Mouse (Mus musculus) thymus, postnatal 25 days (tissue): ENCODE measurements around the gene Stox2.
"Not testable (repeated sequence)": the region's sequence is repeated elsewhere in the genome, so short reads cannot be mapped to it uniquely, and the experiment has no call there.

ENCODE experiments used
- DNase-seq: peaks from one replicate; pipeline ENCODE4 v3.0.0; 2022

Gene Stox2

GRCm38 (mm10) chr8:47446312-47447046 is at the start of gene Stox2:
Gene Stox2 (minus strand): TSS chr8:47446362.
- no peak for DNase-seq

DNA sequence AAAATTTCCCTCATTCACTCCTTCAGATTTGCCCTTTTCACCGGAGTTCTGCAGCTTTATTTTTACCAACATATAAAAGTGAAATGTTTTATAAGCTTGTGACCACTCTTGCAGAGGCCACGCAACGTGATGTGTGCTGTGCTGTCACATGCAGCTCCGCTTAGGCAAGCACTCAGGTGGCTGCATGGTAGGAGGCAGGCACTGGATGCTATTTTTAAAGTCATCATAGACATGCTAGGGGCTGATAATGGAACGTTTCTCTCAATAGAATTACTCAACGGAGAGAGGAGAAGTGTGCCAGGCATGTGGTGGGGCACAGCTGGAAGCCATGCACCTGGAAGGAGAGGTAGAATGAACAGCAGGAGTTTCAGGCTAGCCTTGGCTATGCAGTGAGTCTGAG is 49.3 kb upstream of the Stox2 start:
- no peak for DNase-seq

DNA sequence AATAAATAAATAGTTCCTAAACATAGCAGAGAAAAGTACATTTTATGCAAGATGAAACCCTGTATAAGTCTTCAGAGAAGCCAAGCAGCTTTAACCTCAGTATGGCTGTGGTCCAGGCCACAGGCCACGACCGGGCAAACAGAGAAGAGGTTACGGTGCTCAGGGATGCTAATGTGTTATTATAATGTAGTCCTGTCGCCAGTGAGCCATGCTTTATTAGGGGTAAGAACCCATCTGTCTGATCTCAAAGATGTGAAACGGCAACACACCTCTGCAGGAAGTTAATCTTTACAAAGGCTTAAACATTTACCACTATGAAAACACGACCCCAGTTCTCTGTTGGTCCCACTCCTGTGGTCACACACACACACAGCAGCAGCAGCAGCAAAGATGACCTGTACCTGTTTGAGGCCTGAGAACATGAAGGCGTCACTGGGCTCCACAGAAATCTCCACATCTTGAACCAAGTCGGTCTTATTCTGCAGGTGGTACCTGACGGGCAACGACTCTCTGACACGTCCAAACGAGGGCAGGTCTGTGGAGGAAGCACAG is 48.5 kb upstream of the Stox2 start:
- no peak for DNase-seq

DNA sequence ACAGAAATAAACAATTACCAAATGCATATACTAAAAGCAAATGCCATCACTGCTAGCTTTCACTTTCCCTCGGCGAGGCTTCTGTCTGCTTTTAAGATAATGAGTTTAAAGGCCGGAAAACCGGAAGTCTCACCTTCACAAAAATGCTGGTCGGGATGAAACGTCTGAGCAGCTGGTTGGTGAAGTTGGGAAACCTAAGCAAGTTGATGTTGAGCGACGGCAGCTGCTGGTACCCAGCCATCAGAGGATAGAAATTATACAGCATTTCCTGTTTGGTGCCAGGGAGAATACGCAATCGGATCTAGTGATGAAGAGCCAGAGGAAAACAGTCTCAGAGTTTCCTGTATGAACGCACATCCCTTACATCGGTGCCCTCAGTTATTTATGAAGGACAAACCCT is 46.9 kb upstream of the Stox2 start:
- DNase-seq, result no peak

DNA sequence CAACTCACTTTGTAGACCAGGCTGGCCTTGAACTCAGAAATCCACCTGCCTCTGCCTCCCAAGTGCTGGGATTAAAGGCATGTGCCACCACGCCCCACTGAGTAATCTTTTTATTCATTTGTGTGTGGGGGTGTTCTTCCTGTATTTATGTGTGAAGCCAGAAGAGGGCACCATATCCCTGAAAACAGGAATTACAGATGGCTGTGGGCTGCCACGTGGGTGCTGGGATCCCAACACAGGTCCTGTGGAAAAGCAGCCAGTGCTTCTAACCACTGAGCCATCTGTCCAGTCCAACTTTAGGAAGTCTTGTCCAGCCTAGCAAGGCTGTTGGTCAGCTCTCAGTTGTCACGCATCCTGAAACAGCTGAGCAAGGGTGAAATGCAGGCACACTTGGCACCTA is 41.1 kb upstream of the Stox2 start:
- no peak for DNase-seq

GRCm38 (mm10) chr8:47482354-47483071 is 36.4 kb upstream of the Stox2 start:
- DNase-seq, result no peak

- no peak for DNase-seq
Observed at GRCm38 (mm10) chr8:47480039-47480438, 33.9 kb upstream of the Stox2 start.

DNA sequence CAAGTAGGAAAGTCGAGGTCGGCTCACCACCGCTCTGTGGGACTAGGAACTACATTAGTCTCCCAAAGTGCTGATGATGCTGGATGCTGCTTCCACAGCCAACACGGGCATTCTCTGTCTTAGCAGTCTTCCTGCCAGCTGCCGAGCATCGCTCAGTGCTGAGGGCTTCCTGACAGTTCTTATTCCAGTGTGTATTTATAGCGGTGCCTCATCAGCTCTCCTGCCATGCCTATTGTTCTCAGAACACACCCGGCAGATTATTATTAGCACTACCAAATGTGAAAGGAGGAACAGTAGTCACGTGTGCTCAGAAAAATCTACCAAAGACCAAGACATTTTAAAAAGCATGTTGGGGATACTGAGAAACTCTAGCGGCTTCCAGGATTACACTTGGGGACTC is 15.5 kb upstream of the Stox2 start:
- no peak for DNase-seq

DNA sequence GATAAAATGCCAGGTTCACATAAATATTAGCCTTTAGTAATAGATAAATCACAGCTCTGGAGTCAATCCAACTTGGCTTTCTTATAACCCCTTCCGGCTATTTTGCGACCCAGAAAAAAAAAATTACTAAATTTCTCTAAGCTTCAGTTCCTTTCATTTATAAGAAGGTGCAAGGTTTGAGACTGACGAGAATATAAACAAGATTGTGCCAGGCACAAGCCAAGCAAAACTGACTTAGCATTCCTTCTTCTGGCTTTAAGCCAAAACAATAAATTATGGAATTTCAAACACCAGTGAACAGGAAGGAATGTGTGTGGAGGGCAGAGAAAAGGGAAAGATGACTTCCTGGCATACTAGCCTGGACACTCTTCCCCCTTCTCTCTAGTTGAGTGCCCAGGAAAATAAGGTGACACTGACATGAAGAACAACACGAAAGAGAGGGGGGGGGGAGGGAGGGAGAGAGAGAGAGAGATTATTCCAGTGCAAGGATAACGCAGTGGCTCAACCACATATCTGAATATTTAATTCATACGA is 13.1 kb upstream of the Stox2 start:
- no peak for DNase-seq

DNA sequence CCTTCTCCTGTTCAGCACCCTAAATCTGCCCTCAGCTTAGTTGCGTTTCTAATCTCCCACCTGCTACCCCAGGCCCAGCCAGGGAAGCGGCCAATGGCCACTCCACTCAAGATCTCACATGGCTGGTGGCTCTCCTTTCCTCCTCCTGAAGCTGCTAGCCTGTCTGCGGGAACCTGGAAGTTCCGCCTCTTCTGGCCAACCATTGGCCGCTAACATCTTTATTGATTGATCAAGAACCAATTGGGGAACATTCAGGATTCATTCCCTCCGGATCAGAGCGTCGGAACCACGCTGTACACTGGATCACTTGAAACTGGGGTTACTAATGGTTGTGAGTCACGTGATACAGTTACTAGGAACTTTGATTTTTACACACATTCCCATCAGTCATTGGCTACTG is 12.4 kb upstream of the Stox2 start:
- no peak for DNase-seq

DNA sequence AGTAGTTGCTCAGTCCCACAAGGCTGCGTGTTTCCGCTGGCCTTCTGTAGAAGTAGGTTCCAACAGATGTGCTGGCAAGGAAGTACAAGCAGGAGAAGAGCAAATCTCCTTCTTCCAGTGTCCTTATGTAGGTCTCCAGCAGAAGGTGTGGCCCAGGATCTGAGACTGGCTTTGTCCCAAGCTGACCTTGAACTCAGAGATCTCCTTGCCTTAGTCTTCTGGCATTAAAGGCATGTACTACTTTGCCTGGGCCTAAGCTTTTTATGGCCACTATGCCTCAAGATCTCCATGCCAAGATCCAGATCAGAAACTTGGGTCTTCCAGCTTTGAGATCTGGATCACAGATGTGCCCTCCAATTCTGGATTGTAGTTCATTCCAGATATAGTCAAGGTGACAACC is 3.0 kb upstream of the Stox2 start:
- not testable (repeated sequence) for DNase-seq

GRCm38 (mm10) chr8:47439271-47439670 is 6.9 kb downstream of the Stox2 start:
- DNase-seq, result no peak

DNA sequence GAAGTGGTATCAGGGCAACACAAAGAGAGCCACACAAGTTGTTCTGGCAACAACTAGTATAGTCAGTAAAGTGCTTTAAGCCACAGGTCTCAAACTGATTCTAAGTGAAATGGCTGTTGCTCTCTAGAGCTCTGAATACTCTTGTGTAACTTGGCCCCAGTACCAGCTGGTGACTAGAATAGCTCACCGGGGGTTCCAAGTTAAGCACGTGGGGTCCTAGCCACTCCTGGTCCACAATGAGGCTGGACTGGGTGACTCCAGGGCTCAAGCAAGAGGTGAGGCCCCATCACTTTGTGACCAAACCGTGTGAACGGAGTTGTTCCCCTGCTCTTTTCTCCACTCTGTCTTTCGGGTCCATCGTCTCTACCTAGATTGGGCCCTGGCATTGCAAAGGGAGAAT is 8.2 kb downstream of the Stox2 start:
- DNase-seq, result no peak

GRCm38 (mm10) chr8:47435861-47436260 is 10.3 kb downstream of the Stox2 start:
- no peak for DNase-seq

DNA sequence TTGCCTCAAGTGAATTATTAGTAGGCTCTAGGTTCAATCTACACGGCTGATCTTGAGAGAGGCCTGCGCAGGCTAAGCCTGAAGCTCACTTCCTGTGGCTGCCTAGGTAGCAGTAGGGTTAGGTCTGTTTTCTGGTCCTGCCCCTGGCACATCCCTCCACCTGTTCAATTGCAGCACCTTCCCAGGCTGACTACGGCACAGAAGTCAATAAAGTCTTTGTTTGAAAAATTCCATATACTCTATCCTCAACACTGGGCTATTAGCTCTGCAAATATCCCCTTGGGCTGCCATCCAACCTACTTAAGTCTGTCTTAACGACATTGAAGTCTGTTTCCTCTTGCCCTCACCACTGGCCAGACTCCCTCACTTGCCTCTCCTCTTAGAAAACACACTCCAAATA is 10.8 kb downstream of the Stox2 start:
- DNase-seq, result no peak

- no peak for DNase-seq
Observed at GRCm38 (mm10) chr8:47431263-47431662, 14.9 kb downstream of the Stox2 start.

- DNase-seq, result not testable (repeated sequence)
Observed at GRCm38 (mm10) chr8:47414258-47414525, 32.0 kb downstream of the Stox2 start.

- DNase-seq, result peak; percentile 40
Observed at GRCm38 (mm10) chr8:47413524-47414257, 32.5 kb downstream of the Stox2 start.

DNA sequence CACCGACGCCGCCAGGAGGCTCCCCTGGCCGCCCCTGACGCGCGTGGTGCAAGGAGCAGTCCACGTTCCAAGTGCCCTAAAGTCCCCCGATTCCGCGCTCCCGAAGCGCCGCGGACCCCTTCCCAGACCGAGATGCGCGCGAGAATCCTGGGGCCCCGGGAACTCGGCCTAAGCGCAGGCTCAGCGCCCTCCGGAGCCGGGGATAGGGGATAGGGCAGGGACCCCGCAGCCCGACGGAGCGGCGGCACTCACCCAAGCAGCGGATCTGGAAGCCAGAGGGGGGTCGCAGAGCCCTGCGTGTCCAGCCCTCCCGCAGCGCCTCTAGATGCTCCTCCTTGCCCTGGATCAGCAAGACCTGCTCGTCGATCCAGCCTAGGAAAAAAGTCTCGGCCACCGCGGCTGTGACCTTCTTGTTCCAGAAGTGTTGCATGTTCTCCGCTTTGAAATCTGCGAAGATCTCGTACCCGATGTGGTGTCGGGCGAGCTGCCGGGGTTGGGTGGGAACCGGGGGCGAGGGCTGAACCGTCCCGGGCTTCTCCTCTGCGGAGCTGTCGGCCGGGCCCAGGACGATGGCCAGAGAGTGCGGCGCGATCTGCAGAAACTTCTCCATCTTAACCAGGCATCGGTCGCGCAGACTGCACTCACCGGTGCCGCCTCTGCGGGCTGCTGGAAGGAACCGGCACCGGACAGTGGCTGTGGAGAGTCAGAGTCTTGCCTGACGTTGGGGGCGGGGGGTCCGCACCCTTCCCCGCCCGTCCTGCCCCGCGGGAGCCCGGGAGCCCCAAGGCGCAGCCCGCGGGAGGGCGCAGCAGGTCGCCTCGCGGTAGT is 33.3 kb downstream of the Stox2 start:
- no peak for DNase-seq

GRCm38 (mm10) chr8:47411994-47412695 is 34.0 kb downstream of the Stox2 start:
- no peak for DNase-seq

GRCm38 (mm10) chr8:47411321-47411720 is 34.8 kb downstream of the Stox2 start:
- DNase-seq, result no peak

- DNase-seq, result no peak
Observed at GRCm38 (mm10) chr8:47409061-47409460, 37.1 kb downstream of the Stox2 start.
